Mouse (Mus musculus): ENCODE data around the gene Prf1.

Gene Prf1

GRCm38 (mm10) chr10:61340247-61340646 lies 42.6 kb downstream of the Prf1 start:
- no peak for DNase-seq (ENCODE audit: low spot score)

DNA sequence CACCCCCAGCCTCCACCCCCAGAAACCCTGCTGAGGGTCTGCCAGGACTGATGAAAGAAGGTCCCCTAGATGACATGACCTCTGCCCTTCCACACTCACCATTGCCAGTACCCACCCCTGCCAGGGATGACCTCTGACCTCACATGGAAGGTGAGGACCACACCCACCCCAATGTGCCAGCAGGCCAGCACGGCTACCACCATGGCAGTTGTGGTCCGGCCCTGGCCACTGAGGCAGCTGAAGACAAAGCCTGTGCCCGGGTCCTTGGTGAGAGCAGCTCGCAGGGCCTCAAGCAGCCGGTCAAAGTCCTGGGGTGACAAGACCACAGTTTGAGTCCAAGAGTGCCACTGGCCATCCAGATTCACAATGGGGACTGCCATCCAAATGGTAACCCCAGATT lies 43.4 kb downstream of the Prf1 start:
- DNase-seq (ENCODE audit: low spot score), result no peak

DNA sequence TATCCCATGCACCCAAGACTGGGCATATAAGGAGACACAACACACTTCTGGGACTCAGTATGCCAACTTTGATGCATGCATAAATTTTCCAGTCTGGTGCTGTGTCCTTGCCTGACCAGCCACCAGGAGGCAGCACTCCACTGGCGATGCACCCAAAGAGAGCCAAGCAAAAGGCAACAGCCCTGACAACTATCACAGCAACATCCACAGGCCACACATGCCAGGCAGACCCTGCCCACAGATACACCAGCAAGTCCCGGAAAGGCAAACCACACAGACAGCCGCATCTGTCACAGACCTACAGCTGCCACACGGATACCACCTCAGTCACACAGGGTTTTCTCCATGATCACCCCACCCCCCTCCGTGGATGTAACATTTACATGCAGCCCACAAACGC lies 43.9 kb downstream of the Prf1 start:
- DNase-seq (ENCODE audit: low spot score), result peak; percentile 8

DNA sequence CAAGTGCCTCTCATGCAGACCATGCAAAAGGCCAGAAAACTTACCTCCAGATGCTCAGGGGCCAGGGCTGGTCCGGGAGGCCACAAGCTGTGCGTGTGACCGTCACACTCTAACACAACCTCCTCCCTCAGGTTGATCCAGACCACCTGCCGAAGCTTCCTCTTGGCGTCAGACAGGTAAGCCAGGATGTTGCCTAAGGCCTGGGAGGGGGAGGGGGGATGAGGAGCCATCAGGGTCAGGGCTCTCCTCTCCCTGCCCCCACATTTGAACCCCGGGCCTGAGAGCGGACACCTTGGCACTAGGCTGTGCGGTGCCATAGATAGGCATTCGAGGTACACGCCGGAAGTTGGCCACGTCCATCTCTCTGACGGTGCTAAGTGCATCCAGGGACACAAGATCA lies 45.1 kb downstream of the Prf1 start:
- DNase-seq (ENCODE audit: low spot score), result no peak

GRCm38 (mm10) chr10:61343950-61344349 lies 46.3 kb downstream of the Prf1 start:
- peak; percentile 37 for DNase-seq (ENCODE audit: low spot score)

DNA sequence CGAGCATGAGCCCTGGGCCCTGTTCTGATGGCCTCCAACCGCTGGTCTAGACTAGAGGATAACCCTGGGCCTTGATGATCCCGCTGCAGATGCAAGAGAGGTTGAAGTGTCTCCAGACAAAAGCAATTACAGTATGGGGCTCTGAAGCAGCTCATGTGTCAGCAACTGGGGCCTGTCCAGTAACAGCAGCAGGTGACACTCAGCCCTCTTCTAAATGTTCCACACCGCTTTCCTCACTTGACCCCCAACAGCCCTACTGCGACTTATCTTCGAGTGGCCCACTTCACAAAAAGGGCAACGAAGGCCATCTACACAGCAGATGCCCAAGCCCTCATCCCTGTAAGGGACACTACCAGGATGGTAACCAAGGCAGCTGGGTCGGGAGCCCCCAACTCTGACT lies 47.5 kb downstream of the Prf1 start:
- DNase-seq (ENCODE audit: low spot score), result no peak

DNA sequence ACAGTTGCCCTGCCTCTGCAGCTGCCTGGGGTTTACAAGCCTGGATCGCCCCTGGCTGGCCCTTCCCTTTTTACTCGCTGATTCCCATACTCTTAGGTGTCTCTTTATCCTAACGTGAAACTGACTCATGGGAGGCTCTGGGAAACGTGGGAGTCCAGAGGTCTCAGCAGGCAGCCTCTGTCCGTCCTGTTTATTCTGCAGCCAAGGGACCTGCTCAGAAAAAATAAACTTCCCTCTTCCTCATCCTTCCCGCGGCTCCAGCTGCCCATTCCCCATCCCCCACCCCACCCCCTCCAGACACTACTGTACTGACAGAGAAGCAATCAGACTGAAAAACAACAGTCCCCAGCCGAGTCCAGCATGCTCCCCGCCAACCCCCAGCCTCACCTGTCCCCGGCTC lies 48.7 kb downstream of the Prf1 start:
- no peak for DNase-seq (ENCODE audit: low spot score)

- no peak for DNase-seq (ENCODE audit: low spot score)
Measured at GRCm38 (mm10) chr10:61351216-61351615, 53.6 kb downstream of the Prf1 start.
